Mouse (Mus musculus) embryonic facial prominence, embryonic 13.5 days (tissue): ENCODE data around the gene Tns3. TPM values are rescaled to one million over a fixed set of nuclear protein-coding genes. Genes with fewer than 3 reads are reported as not detected.
A peak's percentile ranks its signal among the peaks of the same experiment; 100 is the strongest.
"Not testable (repeated sequence)": the region's sequence is repeated elsewhere in the genome, so short reads cannot be mapped to it uniquely, and the experiment has no call there.

ENCODE experiments used
- ATAC-seq: fragments of 200-750 bp; cut with Nextera tagmentation; 2 replicates; pipeline ENCODE4 v1.8.0; 2017; ENCODE audit warnings: low read depth; ENCODE audit not compliant: insufficient number of reproducible peaks, insufficient read depth, low FRiP score, low TSS enrichment
- H3K27ac ChIP-seq: fragments of 300-500 bp; sonication (generic); 2 replicates; pipeline ENCODE4 v1.5.1; 2015; ENCODE audit warnings: moderate library complexity, mild to moderate bottlenecking, inconsistent platforms
- H3K27me3 ChIP-seq: fragments of 300-500 bp; sonication (generic); 2 replicates; pipeline ENCODE4 v1.6.1; 2015; ENCODE audit warnings: mild to moderate bottlenecking, inconsistent platforms
- H3K36me3 ChIP-seq: fragments of 300-500 bp; sonication (generic); 2 replicates; pipeline ENCODE4 v1.6.1; 2015; ENCODE audit warnings: mild to moderate bottlenecking, inconsistent platforms
- H3K4me1 ChIP-seq: fragments of 300-500 bp; sonication (generic); 2 replicates; pipeline ENCODE4 v1.6.1; 2015; ENCODE audit warnings: inconsistent platforms
- H3K4me2 ChIP-seq: fragments of 300-500 bp; sonication (generic); 2 replicates; pipeline ENCODE4 v1.6.1; 2015; ENCODE audit warnings: moderate library complexity, mild to moderate bottlenecking, inconsistent platforms
- H3K4me3 ChIP-seq: fragments of 300-500 bp; sonication (generic); 2 replicates; pipeline ENCODE4 v1.5.1; 2015; ENCODE audit warnings: mild to moderate bottlenecking, inconsistent platforms
- H3K9ac ChIP-seq: fragments of 300-500 bp; sonication (generic); 2 replicates; pipeline ENCODE4 v1.6.1; 2015; ENCODE audit warnings: mild to moderate bottlenecking, inconsistent platforms
- H3K9me3 ChIP-seq: fragments of 300-500 bp; sonication (generic); 2 replicates; pipeline ENCODE4 v1.6.1; 2016; ENCODE audit warnings: inconsistent platforms
- WGBS: fragments of 180-500 bp; shearing (Covaris S2); methylation state at CpG from one replicate; pipeline ENCODE4 v1.1.7; 2015; ENCODE audit warnings: mixed read lengths; 5-methylcytosine and 5-hydroxymethylcytosine counted together
- polyA plus RNA-seq: library from polyadenylated mRNA; unstranded; fragments of >200 nt; fragmentation: Nextera tagmentation; extraction: Ambion mirVana; gene quantifications from 2 replicates; pipeline ENCODE4 v1.2.1, GENCODE M21; 2015

Tns3 gene
- polyA plus RNA-seq, 1 experiment from 2014 or later, result 35.0 TPM

DNA sequence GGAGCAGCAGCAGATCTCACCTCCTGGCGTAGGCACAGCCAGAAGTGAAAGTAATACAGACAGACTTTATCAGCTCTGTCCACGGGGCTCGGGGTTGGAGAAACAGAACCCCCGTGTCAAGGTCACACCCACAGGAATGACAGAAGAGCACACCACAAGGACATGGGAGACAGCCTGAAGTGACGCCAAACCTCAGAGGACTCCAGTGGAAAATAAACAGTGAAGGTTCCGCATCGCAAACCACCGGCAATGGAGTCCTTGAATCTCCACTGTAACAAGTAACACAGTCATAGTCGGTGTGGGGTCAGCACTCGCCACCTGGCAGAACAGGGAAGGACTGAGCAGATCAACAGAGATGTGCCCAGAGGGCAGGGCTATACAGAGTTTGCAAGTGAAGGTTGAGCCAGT is 35.5 kb downstream of the Tns3 start:
- no peak overlapping the region for H3K9ac ChIP-seq
- WGBS, result 67% methylated on average over 10 of the region's 10 CpGs
- no peaks in the 10 kb centered on the region for H3K9me3 ChIP-seq
- H3K4me3 ChIP-seq, result no peak overlapping the region
- H3K4me2 ChIP-seq, result no peak overlapping the region
- H3K36me3 ChIP-seq, result peaks cover 4% of the 10 kb centered on the region; the same call in 1 of the 2 replicates
- no peak for ATAC-seq
- H3K27me3 ChIP-seq, result no peaks in the 10 kb centered on the region
- peaks cover 38% of the 10 kb centered on the region for H3K4me1 ChIP-seq
- H3K27ac ChIP-seq, result no peak overlapping the region

DNA sequence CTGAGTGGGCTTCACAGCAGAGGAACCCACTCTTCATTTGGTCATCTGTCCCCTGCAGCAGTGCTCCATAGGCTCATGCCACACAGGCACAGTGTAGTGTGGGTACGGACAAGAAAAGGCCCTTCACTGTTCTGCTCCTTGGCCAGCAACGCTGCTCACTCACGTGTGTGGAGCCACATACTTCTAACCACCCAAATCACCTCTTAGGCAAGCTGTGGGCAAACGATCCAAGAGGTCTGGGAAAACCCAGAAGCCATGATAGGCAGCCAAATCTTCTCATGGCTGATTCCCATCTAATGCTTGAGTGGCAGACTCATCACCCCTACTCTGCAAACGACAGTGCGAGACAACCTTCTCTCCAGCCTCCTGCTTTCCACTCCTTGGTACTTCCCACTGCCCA is 37.2 kb downstream of the Tns3 start:
- ATAC-seq, result no peak
- Histone ChIP-seq H3K9me3 (no peaks in the 10 kb centered on the region), H3K4me1 (peaks cover 48% of the 10 kb centered on the region), H3K4me3 (no peak overlapping the region), H3K27me3 (no peaks in the 10 kb centered on the region), H3K9ac (no peak overlapping the region), H3K27ac (peak overlapping the region; percentile 33; the same call in 1 of the 2 replicates), H3K36me3 (peaks cover 4% of the 10 kb centered on the region; the same call in 1 of the 2 replicates), H3K4me2 (no peak overlapping the region)
- 87% methylated on average over 6 of the region's 6 CpGs for WGBS

DNA sequence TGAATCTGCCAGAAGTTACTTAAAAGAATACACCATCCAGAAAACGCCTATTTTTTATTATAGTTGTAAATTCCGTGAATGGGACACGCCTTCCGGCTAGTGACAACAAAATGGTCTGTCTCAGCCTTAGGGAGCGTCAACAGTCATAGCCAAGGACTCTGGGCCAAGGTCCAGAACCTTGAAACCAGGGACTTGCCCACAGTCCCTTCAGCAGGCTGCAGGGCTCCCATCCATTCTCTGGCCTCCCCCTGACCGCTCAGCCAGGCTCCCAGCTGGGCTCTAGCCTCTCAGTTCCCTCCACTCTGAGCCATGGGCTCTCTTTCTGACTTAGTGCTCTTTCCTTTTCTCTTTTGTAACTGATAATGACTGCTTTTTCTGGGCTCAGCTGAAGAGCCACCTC is 37.6 kb downstream of the Tns3 start:
- peaks cover 4% of the 10 kb centered on the region; the same call in 1 of the 2 replicates for H3K36me3 ChIP-seq
- H3K4me1 ChIP-seq, result peaks cover 52% of the 10 kb centered on the region
- no peak overlapping the region for H3K4me3 ChIP-seq
- no peak overlapping the region for H3K4me2 ChIP-seq
- H3K9ac ChIP-seq, result no peak overlapping the region
- no peak for ATAC-seq
- 96% methylated on average over 6 of the region's 6 CpGs for WGBS
- no peaks in the 10 kb centered on the region for H3K27me3 ChIP-seq
- H3K9me3 ChIP-seq, result no peaks in the 10 kb centered on the region
- peak overlapping the region; percentile 33; the same call in 1 of the 2 replicates for H3K27ac ChIP-seq

DNA sequence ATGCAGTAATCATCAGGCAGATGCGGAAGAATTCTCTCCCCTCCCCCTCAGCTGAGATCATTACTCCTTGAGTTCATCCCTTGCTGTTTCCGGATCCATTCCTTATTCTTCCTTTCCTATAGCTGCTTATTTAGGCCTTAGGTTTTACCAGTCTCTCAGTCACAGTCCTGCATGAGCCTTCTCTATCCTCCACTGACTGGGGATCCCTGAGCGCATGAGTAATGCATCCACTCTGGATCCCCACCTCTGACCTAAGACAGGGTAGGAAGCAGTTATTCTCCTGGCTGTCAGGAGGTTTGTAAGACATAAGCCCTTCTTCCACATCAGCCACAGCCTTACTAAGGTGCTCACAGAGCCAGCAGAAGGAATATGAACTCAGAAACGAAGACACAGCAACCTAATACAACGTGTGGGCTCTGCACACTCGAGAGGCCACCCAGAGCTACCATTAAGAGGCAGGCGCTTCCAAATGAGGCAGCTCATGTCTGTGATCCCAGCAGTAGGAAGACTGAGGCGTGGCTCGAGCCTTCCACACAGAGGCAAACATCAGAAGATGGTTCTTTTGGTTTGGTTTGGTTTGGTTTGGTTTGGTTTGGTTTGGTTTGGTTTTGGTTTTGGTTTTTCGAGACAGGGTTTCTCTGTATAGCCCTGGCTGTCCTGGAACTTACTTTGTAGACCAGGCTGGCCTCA is 38.3 kb downstream of the Tns3 start:
- WGBS, result 53% methylated on average over 10 of the region's 10 CpGs
- ATAC-seq, result no peak
- peaks cover 59% of the 10 kb centered on the region for H3K4me1 ChIP-seq
- no peak overlapping the region for H3K4me3 ChIP-seq
- no peak overlapping the region for H3K9ac ChIP-seq
- peak overlapping the region; percentile 89 for H3K4me2 ChIP-seq
- H3K36me3 ChIP-seq, result peaks cover 4% of the 10 kb centered on the region; the same call in 1 of the 2 replicates
- H3K27me3 ChIP-seq, result no peaks in the 10 kb centered on the region
- peak overlapping the region; percentile 99 for H3K27ac ChIP-seq
- H3K9me3 ChIP-seq, result no peaks in the 10 kb centered on the region

DNA sequence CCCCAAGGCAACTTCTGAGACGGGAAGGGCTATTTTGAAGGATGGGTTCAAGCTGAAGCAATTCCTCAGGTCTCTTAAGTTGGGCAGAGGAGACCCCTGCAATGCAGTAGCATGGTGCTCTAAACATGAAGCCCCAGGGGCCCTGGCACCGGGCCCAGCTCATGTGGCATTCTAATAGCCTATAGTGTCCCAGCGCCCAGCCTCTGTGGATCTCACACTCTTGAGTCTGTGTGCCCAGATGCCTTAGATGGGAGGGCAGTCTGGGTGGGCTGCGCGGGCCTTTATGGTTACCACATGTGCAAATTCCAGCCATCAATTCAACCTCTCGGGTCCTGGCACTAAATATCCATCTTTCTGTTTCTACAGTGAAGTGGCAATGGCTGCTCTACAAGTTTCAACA is 38.9 kb downstream of the Tns3 start:
- H3K4me3 ChIP-seq, result no peak overlapping the region
- no peak for ATAC-seq

DNA sequence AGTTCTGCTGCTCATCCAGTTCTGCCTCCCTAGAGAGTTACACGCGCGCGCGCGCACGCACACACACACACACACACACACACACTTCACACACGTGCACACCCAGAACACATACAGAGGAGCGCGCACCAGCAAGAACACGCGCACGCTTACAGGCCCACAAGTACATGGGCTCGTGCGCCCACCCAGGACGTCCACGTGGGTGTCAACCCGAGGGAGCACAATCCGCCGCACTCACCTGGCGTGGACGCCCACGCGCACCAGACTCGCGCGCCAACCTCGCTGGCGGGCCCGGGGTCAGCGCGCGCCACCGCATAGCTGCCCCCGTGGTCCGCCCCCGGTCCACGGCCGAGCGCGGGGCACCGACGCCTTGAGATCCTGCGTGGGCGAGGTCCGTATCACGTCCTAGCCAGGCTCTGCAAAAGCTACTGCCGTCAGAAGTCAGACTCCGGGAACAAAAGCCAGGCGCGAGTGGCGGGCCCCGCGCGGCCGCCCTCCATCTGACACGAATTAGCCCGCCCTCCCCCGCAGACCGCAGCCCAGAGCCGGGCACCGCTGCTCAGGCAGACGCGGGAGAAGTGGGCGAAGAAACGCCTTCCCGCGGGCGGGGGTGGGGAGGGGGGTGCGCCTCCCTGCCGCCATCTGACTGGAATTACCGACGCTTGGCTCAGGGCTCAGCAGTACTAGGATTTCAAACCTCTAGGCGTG is 40.0 kb downstream of the Tns3 start:
- peaks cover 65% of the 10 kb centered on the region for H3K4me1 ChIP-seq
- peak overlapping the region; percentile 85 for H3K4me3 ChIP-seq
- H3K9me3 ChIP-seq, result no peaks in the 10 kb centered on the region
- H3K27me3 ChIP-seq, result no peaks in the 10 kb centered on the region
- peaks cover 4% of the 10 kb centered on the region; the same call in 1 of the 2 replicates for H3K36me3 ChIP-seq
- peak; percentile 84 for ATAC-seq
- peak overlapping the region; percentile 99 for H3K27ac ChIP-seq
- under 1% methylated on average over 73 of the region's 74 CpGs for WGBS
- H3K9ac ChIP-seq, result peak overlapping the region; percentile 94
- peak overlapping the region; percentile 89 for H3K4me2 ChIP-seq

More for the DNA sequence above, 38.9 kb downstream of the Tns3 start:
- peaks cover 4% of the 10 kb centered on the region; the same call in 1 of the 2 replicates for H3K36me3 ChIP-seq
- 13% methylated on average over 6 of the region's 6 CpGs for WGBS
- 0 out of 2 replicates have a peak overlapping the region, but pooled peaks have one; percentile 36 for H3K9ac ChIP-seq
- peaks cover 65% of the 10 kb centered on the region for H3K4me1 ChIP-seq
- no peaks in the 10 kb centered on the region for H3K9me3 ChIP-seq
- peak overlapping the region; percentile 89 for H3K4me2 ChIP-seq
- H3K27ac ChIP-seq, result peak overlapping the region; percentile 99
- no peaks in the 10 kb centered on the region for H3K27me3 ChIP-seq

DNA sequence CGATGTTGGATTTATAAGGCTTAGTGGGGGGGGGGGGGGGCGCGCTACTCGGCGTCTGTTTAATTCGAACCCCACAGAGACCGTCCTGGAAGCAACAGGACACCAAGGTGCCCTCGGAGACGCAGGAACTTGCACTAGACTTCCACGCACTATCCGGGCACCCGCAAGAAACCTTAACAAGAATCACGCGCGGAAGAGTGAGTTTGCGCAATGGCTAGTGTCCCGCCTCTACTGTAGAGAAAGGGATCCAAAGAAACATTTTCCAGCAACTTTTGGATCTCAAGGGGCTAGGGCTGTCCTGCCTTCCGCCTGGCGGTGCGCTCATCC is 40.5 kb downstream of the Tns3 start:
- Histone ChIP-seq H3K9ac (peak overlapping the region; percentile 94), H3K27me3 (no peaks in the 10 kb centered on the region), H3K4me2 (peak overlapping the region; percentile 89), H3K27ac (peak overlapping the region; percentile 99), H3K4me3 (peak overlapping the region; percentile 85), H3K4me1 (peaks cover 62% of the 10 kb centered on the region), H3K36me3 (peaks cover 4% of the 10 kb centered on the region; the same call in 1 of the 2 replicates), H3K9me3 (no peaks in the 10 kb centered on the region)
- no peak for ATAC-seq
- WGBS, result 2% methylated on average over 20 of the region's 20 CpGs

DNA sequence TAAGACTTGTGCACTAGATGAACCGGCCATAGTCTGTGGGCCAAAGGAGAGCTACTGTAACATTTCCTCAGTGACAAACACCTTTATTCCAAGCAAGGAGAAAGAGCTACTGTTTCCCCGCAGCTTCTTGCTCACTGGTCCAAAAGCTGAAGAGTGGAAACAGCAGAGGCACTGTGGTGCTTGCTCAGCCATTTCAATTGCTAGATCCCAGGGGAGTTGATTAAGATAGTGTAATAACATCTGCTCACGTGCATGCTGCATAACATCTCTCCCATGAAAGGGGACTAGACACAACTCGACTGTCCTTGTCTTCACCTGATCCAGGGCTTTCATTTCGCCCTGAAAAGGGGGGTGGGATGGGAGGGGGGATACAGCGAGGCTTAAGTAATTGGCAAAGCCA is 41.7 kb downstream of the Tns3 start:
- peak overlapping the region; percentile 89 for H3K4me2 ChIP-seq
- ATAC-seq, result no peak
- H3K27ac ChIP-seq, result peak overlapping the region; percentile 99
- H3K36me3 ChIP-seq, result no peaks in the 10 kb centered on the region
- H3K9ac ChIP-seq, result peak overlapping the region; percentile 94
- H3K4me1 ChIP-seq, result peaks cover 65% of the 10 kb centered on the region
- H3K9me3 ChIP-seq, result no peaks in the 10 kb centered on the region
- H3K4me3 ChIP-seq, result peak overlapping the region; percentile 85
- no peaks in the 10 kb centered on the region for H3K27me3 ChIP-seq
- 20% methylated on average over 6 of the region's 6 CpGs for WGBS

DNA sequence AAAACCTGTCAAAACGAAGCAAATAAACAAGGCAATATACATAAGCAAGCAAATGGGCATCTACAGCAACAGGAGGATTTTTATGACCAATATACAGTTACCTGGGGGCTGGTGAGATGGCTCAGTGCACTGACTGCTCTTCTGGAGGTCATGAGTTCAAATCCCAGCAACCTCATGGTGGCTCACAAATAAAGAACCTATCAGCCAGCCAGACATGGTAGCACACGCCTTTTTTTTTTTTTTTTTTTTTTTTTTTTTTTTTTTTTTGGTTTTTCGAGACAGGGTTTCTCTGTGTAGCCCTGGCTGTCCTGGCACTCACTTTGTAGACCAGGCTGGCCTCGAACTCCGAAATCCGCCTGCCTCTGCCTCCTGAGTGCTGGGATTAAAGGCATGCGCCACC is 45.2 kb downstream of the Tns3 start:
- H3K27me3 ChIP-seq, ATAC-seq, H3K27ac ChIP-seq, H3K4me3 ChIP-seq, H3K9me3 ChIP-seq, H3K9ac ChIP-seq, H3K4me2 ChIP-seq: not testable (repeated sequence)
- 93% methylated on average over 7 of the region's 7 CpGs for WGBS
- peaks cover 59% of the 10 kb centered on the region for H3K4me1 ChIP-seq
- peaks cover 14% of the 10 kb centered on the region for H3K36me3 ChIP-seq

DNA sequence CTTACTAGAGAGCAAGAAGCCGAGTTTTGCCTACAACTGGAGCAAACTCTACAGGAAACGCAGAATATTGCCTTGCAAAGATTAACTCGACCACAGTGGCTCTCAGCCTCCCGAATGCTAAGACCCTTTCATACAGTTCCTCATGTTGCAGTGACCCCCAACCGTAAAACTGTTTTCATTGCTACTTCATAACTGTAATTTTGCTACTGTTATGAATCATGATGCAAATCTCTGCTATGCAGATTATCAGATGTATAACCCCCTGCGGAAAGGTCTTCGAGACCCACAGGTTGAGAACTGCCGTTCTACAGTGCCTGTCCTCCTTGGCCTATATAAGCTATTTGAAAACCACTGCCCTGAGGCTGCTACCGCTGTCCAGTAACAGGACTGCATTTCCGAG is 46.0 kb downstream of the Tns3 start:
- peak overlapping the region; percentile 23; the same call in 1 of the 2 replicates for H3K4me2 ChIP-seq
- WGBS, result 51% methylated on average over 10 of the region's 10 CpGs

DNA sequence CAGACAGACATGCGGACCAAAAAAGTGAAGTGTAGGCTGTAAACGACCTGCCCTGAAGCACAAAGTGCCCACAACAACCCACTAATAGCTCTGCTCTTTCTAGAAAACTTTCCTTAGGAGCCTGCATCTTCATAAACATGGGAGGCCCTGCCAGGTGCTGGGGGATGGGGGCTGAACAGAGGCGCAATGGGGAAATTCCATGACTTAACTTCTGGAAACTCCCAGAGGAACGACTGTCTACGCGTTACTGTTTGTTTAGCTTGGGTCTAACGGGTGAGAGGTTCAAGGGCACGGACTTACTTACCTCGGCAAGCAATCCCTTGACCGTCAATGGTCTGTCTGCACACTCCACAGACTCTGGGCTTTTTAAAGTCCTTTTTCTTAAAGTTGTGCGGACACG is 48.9 kb downstream of the Tns3 start:
- Histone ChIP-seq H3K9me3 (no peaks in the 10 kb centered on the region), H3K27me3 (no peaks in the 10 kb centered on the region), H3K27ac (no peak overlapping the region), H3K9ac (no peak overlapping the region), H3K36me3 (peaks cover 38% of the 10 kb centered on the region), H3K4me3 (no peak overlapping the region), H3K4me2 (no peak overlapping the region), H3K4me1 (peaks cover 41% of the 10 kb centered on the region)
- no peak for ATAC-seq
- WGBS, result 75% methylated on average over 12 of the region's 12 CpGs

More for the DNA sequence above, 46.0 kb downstream of the Tns3 start:
- Histone ChIP-seq H3K4me1 (peaks cover 59% of the 10 kb centered on the region), H3K9ac (no peak overlapping the region), H3K36me3 (peaks cover 20% of the 10 kb centered on the region), H3K27ac (0 out of 2 replicates have a peak overlapping the region, but pooled peaks have one; percentile 28), H3K9me3 (no peaks in the 10 kb centered on the region), H3K27me3 (no peaks in the 10 kb centered on the region), H3K4me3 (no peak overlapping the region)
- ATAC-seq, result no peak

DNA sequence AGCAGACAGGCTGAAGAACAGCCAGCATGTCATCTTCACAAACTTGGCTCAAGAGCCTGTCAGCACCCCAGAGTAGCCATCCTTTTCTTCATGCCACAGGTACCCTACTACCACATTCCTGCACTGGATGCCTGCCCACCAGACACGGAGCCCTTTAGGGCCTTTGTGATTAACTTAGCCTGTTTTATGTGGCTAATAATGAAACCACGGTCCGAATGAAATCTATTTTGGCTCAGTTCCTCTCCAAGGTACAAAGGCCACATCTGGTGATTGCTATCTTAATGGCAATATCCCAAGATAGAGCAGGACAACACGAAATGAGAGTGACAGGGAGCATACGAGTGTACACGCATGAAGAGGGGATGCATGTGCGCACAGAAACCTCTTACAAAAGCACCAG is 53.9 kb downstream of the Tns3 start:
- Histone ChIP-seq H3K4me2 (no peak overlapping the region), H3K9me3 (0 out of 2 replicates have a peak, but pooled peaks cover 3% of the 10 kb centered on the region), H3K4me1 (peaks cover 30% of the 10 kb centered on the region), H3K4me3 (no peak overlapping the region), H3K27me3 (no peaks in the 10 kb centered on the region), H3K9ac (no peak overlapping the region), H3K36me3 (peaks cover 72% of the 10 kb centered on the region), H3K27ac (no peak overlapping the region)
- 54% methylated on average over 7 of the region's 7 CpGs for WGBS
- ATAC-seq, result no peak
